Mouse (Mus musculus) limb, embryonic 12.5 days (tissue): Measurements from ENCODE around the gene Dennd1c. TPM values are rescaled to one million over a fixed set of nuclear protein-coding genes. Genes with fewer than 3 reads are reported as not detected.

Experiments
- ATAC-seq: fragments of 200-750 bp; cut with Nextera tagmentation; 2 replicates; pipeline ENCODE4 v1.8.0; 2017; ENCODE audit warnings: low read depth, moderate TSS enrichment; ENCODE audit not compliant: insufficient number of reproducible peaks, insufficient read depth, low FRiP score, low TSS enrichment
- H3K27ac ChIP-seq: fragments of 300-500 bp; sonication (generic); 2 replicates; pipeline ENCODE4 v1.5.1; 2016; ENCODE audit warnings: mild to moderate bottlenecking, moderate library complexity
- H3K27me3 ChIP-seq: fragments of 300-500 bp; sonication (generic); 2 replicates; pipeline ENCODE4 v1.6.1; 2016; ENCODE audit warnings: mild to moderate bottlenecking, moderate library complexity
- H3K36me3 ChIP-seq: fragments of 300-500 bp; sonication (generic); 2 replicates; pipeline ENCODE4 v1.6.1; 2016; ENCODE audit warnings: mild to moderate bottlenecking, moderate library complexity
- H3K4me1 ChIP-seq: fragments of 300-500 bp; sonication (generic); replicated peaks from 2 replicates; pipeline ENCODE4 v1.6.1; 2016
- H3K4me2 ChIP-seq: fragments of 300-500 bp; sonication (generic); 2 replicates; pipeline ENCODE4 v1.6.1; 2016; ENCODE audit warnings: mild to moderate bottlenecking, moderate library complexity
- H3K4me3 ChIP-seq: fragments of 300-500 bp; sonication (generic); replicated peaks from 2 replicates; pipeline ENCODE4 v1.5.1; 2016; ENCODE audit warnings: mild to moderate bottlenecking
- H3K9ac ChIP-seq: fragments of 300-500 bp; sonication (generic); replicated peaks from 2 replicates; pipeline ENCODE4 v1.6.1; 2016; ENCODE audit warnings: mild to moderate bottlenecking, moderate library complexity
- H3K9me3 ChIP-seq: fragments of 300-500 bp; sonication (generic); 2 replicates; pipeline ENCODE4 v1.6.1; 2016; ENCODE audit warnings: mild to moderate bottlenecking, moderate library complexity
- WGBS: fragments of 180-500 bp; shearing (Covaris S2); methylation state at CpG from one replicate; pipeline ENCODE4 v1.1.7; 2016; 5-methylcytosine and 5-hydroxymethylcytosine counted together
- polyA plus RNA-seq: library from polyadenylated mRNA; unstranded; fragments of >200 nt; fragmentation: Nextera tagmentation; extraction: Ambion mirVana; gene quantifications from 2 replicates; pipeline ENCODE4 v1.2.1, GENCODE M21; 2016

Dennd1c gene
- polyA plus RNA-seq, 1 experiment from 2014 or later: 1.2 TPM

GRCm38 (mm10) chr17:57094222-57094621 is 15.9 kb upstream of the Dennd1c start:
- H3K36me3 ChIP-seq: no peaks in the 10 kb centered on the region
- no peak for ATAC-seq
- no peak overlapping the region for H3K4me2 ChIP-seq
- H3K27me3 ChIP-seq: peaks cover 28% of the 10 kb centered on the region
- H3K4me3 ChIP-seq: no peak overlapping the region
- H3K9ac ChIP-seq: no peak overlapping the region
- WGBS: 95% methylated on average over 3 of the region's 3 CpGs
- no peaks in the 10 kb centered on the region for H3K9me3 ChIP-seq
- peaks cover 10% of the 10 kb centered on the region; the same call in 1 of the 2 replicates for H3K4me1 ChIP-seq
- no peak overlapping the region for H3K27ac ChIP-seq

- H3K36me3 ChIP-seq: no peaks in the 10 kb centered on the region
- H3K4me1 ChIP-seq: peaks cover 7% of the 10 kb centered on the region; the same call in 1 of the 2 replicates
- peak within 1 kb of the TSS; percentile 42 for H3K4me3 ChIP-seq
- ATAC-seq: peak; percentile 61; the same call in 1 of the 2 replicates
- 1% methylated on average over 31 of the region's 31 CpGs for WGBS
- peaks cover 49% of the 10 kb centered on the region for H3K27me3 ChIP-seq
- H3K4me2 ChIP-seq: peak within 1 kb of the TSS; percentile 63
- H3K27ac ChIP-seq: no peak within 1 kb of the TSS
- H3K9me3 ChIP-seq: no peaks in the 10 kb centered on the region
- H3K9ac ChIP-seq: peak within 1 kb of the TSS; percentile 50
Observed at GRCm38 (mm10) chr17:57087049-57087832, 8.9 kb upstream of the Dennd1c start, which contains the start of gene Tubb4a. Gene Tubb4a (minus strand): TSS chr17:57087782.

GRCm38 (mm10) chr17:57085970-57086757 is 7.8 kb upstream of the Dennd1c start:
- Histone ChIP-seq H3K9ac (no peak overlapping the region), H3K27me3 (peaks cover 49% of the 10 kb centered on the region), H3K9me3 (no peaks in the 10 kb centered on the region), H3K4me3 (no peak overlapping the region), H3K36me3 (0 out of 2 replicates have a peak, but pooled peaks cover under 1% of the 10 kb centered on the region), H3K4me1 (peaks cover 7% of the 10 kb centered on the region; the same call in 1 of the 2 replicates), H3K27ac (no peak overlapping the region), H3K4me2 (no peak overlapping the region)
- ATAC-seq: no peak
- 87% methylated on average over 11 of the region's 11 CpGs for WGBS

- no peak overlapping the region for H3K4me2 ChIP-seq
- no peak for ATAC-seq
- 0 out of 2 replicates have a peak, but pooled peaks cover 5% of the 10 kb centered on the region for H3K36me3 ChIP-seq
- WGBS: 83% methylated on average over 5 of the region's 5 CpGs
- H3K4me1 ChIP-seq: peaks cover 12% of the 10 kb centered on the region; the same call in 1 of the 2 replicates
- no peaks in the 10 kb centered on the region for H3K9me3 ChIP-seq
- no peak overlapping the region for H3K9ac ChIP-seq
- no peak overlapping the region for H3K4me3 ChIP-seq
- no peak overlapping the region for H3K27ac ChIP-seq
- peaks cover 25% of the 10 kb centered on the region for H3K27me3 ChIP-seq
Observed at GRCm38 (mm10) chr17:57082481-57082880, 4.2 kb upstream of the Dennd1c start.

GRCm38 (mm10) chr17:57081234-57081842 is 3.0 kb upstream of the Dennd1c start:
- Histone ChIP-seq H3K9me3 (no peaks in the 10 kb centered on the region), H3K27me3 (peaks cover 15% of the 10 kb centered on the region), H3K9ac (no peak overlapping the region), H3K27ac (no peak overlapping the region), H3K36me3 (0 out of 2 replicates have a peak, but pooled peaks cover 5% of the 10 kb centered on the region), H3K4me1 (0 out of 2 replicates have a peak, but pooled peaks cover 5% of the 10 kb centered on the region), H3K4me2 (no peak overlapping the region), H3K4me3 (no peak overlapping the region)
- 92% methylated on average over 31 of the region's 31 CpGs for WGBS
- no peak for ATAC-seq

- 0 out of 2 replicates have a peak, but pooled peaks cover 5% of the 10 kb centered on the region for H3K4me1 ChIP-seq
- no peak overlapping the region for H3K4me3 ChIP-seq
- H3K4me2 ChIP-seq: no peak overlapping the region
- no peak overlapping the region for H3K27ac ChIP-seq
- H3K9me3 ChIP-seq: no peaks in the 10 kb centered on the region
- 55% methylated on average over 3 of the region's 3 CpGs for WGBS
- H3K36me3 ChIP-seq: 0 out of 2 replicates have a peak, but pooled peaks cover 5% of the 10 kb centered on the region
- H3K27me3 ChIP-seq: peaks cover 9% of the 10 kb centered on the region
- no peak overlapping the region for H3K9ac ChIP-seq
- ATAC-seq: no peak
Observed at GRCm38 (mm10) chr17:57079919-57080318, 1.6 kb upstream of the Dennd1c start.

- Histone ChIP-seq H3K27ac (no peak overlapping the region), H3K4me1 (0 out of 2 replicates have a peak, but pooled peaks cover 5% of the 10 kb centered on the region), H3K4me3 (no peak overlapping the region), H3K27me3 (peaks cover 19% of the 10 kb centered on the region), H3K4me2 (no peak overlapping the region), H3K36me3 (0 out of 2 replicates have a peak, but pooled peaks cover 5% of the 10 kb centered on the region), H3K9me3 (no peaks in the 10 kb centered on the region), H3K9ac (no peak overlapping the region)
- 40% methylated on average over 3 of the region's 3 CpGs for WGBS
- ATAC-seq: no peak
Observed at GRCm38 (mm10) chr17:57076916-57077315, 1.4 kb downstream of the Dennd1c start.

GRCm38 (mm10) chr17:57070699-57071098 is 7.6 kb downstream of the Dennd1c start:
- peak overlapping the region; percentile 10; the same call in 1 of the 2 replicates for H3K4me2 ChIP-seq
- no peaks in the 10 kb centered on the region for H3K4me1 ChIP-seq
- H3K27me3 ChIP-seq: peaks cover 64% of the 10 kb centered on the region
- H3K36me3 ChIP-seq: no peaks in the 10 kb centered on the region
- no peaks in the 10 kb centered on the region for H3K9me3 ChIP-seq
- WGBS: 4% methylated on average over 11 of the region's 11 CpGs
- H3K9ac ChIP-seq: no peak overlapping the region
- no peak for ATAC-seq
- H3K4me3 ChIP-seq: no peak overlapping the region
- no peak overlapping the region for H3K27ac ChIP-seq

GRCm38 (mm10) chr17:57070272-57070671 is 8.0 kb downstream of the Dennd1c start:
- WGBS: 6% methylated on average over 9 of the region's 9 CpGs
- no peak overlapping the region for H3K27ac ChIP-seq
- H3K9ac ChIP-seq: no peak overlapping the region
- no peaks in the 10 kb centered on the region for H3K4me1 ChIP-seq
- no peaks in the 10 kb centered on the region for H3K36me3 ChIP-seq
- H3K9me3 ChIP-seq: no peaks in the 10 kb centered on the region
- H3K27me3 ChIP-seq: peaks cover 67% of the 10 kb centered on the region
- H3K4me2 ChIP-seq: peak overlapping the region; percentile 10; the same call in 1 of the 2 replicates
- no peak for ATAC-seq
- no peak overlapping the region for H3K4me3 ChIP-seq

- 60% methylated on average over 5 of the region's 5 CpGs for WGBS
- Histone ChIP-seq H3K9ac (no peak overlapping the region), H3K4me1 (peaks cover 7% of the 10 kb centered on the region; the same call in 1 of the 2 replicates), H3K36me3 (no peaks in the 10 kb centered on the region), H3K9me3 (no peaks in the 10 kb centered on the region), H3K27ac (no peak overlapping the region), H3K27me3 (peaks cover 82% of the 10 kb centered on the region), H3K4me3 (no peak overlapping the region), H3K4me2 (no peak overlapping the region)
- ATAC-seq: no peak
Observed at GRCm38 (mm10) chr17:57066908-57067307, 11.4 kb downstream of the Dennd1c start.
